Mouse (Mus musculus): ENCODE results near the gene Syce1.
A peak's percentile ranks its signal among the peaks of the same experiment; 100 is the strongest.

Gene Syce1

DNA sequence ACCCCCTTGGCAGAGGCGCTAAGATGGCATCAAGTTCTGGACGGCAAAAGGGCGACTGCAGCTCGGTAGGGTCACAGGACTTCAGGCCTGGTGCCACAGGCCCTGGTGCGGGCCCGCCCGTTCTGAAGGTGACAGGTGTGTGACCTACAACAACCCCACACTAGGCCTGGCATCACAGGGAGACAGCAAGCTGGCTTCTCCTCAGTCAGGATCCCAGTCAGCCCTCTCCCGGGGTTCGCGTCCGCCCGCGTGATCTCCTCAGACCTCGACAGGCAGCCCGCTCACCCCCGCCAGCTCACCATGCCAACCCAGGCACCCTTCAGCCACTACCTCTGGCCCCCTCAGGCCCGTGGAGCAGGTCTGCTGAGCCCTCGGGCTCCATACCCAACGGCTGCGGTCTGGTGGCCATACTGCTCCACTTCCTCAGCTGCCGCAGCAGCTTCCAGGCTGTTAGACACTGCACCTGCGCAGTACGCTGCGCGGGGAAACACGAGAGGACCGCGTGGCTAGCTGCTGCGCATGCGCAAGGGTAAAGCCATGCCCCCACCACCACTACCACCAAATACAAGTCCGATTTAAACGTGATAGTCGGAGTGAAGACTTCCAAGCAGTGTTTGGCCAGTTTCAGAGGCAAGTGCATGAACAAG, at the start of gene Syce1:
Syce1 (minus strand) TSS at position 447 of the 647 bp plus-strand sequence.
- DNase-seq (ENCODE audit: low spot score) = no peak

GRCm38 (mm10) chr7:140836243-140837115, 48.8 kb upstream of the Syce1 start:
- no peak for DNase-seq (ENCODE audit: low spot score)

DNA sequence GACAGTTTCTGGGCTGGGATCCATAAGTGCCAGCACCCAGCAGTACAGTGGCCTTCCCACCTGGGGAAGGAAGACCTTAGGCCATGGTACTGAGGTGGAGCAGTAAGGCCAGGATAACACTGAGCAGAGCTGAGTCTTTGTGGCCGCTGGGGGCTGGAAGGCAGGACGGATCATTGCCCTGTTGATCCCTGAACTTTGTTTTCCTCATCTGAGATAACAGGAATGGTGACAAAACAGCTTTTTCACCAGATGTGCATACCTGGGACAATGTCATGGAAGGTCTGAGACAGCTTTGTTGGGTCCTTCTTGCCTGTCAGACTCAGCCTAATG, 48.1 kb upstream of the Syce1 start:
- no peak for DNase-seq (ENCODE audit: low spot score)

DNA sequence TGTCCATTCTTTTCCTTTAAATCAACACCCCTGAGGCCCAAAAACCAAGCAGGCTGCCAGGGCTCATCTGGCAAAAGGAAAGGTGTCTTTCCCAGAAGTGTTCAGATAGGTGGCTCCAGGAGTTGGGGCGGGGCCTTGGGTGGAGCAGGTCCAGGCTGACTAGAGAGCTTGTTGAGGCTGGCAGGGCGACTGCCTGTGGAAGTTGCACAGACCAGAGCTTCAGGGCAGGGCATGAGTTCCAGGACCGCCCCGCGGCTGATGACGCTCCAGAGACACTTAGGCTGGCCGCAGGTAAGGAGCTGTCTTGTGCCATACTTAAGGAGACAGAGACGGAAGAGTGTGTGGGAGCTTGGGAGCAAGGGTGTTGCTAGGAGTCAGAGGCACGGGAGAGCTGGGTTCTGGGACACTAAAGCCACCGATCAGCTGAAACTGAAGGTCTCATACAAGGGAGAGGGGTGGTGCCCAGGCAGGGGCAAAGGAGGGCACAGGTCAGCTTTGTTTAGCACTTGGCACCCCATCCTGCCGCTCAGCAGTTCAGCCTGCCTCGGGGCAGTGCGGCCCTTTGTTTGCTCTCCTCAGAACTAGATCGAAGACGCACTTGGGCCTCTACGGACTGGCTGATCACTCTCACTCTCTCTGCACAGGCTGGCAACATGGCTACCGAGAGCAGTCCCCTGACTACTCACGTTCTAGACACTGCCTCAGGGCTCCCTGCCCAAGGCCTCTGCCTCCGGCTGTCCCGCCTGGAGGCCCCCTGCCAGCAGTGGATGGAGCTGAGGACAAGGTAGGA, 47.5 kb upstream of the Syce1 start, which contains the start of gene Urah:
Urah (plus strand) TSS at position 51 of the 790 bp plus-strand sequence.
- DNase-seq (ENCODE audit: low spot score) = no peak

GRCm38 (mm10) chr7:140833341-140833740, 45.7 kb upstream of the Syce1 start:
- no peak for DNase-seq (ENCODE audit: low spot score)

- DNase-seq (ENCODE audit: low spot score) = no peak
Observed at GRCm38 (mm10) chr7:140831447-140831846, 43.8 kb upstream of the Syce1 start.

DNA sequence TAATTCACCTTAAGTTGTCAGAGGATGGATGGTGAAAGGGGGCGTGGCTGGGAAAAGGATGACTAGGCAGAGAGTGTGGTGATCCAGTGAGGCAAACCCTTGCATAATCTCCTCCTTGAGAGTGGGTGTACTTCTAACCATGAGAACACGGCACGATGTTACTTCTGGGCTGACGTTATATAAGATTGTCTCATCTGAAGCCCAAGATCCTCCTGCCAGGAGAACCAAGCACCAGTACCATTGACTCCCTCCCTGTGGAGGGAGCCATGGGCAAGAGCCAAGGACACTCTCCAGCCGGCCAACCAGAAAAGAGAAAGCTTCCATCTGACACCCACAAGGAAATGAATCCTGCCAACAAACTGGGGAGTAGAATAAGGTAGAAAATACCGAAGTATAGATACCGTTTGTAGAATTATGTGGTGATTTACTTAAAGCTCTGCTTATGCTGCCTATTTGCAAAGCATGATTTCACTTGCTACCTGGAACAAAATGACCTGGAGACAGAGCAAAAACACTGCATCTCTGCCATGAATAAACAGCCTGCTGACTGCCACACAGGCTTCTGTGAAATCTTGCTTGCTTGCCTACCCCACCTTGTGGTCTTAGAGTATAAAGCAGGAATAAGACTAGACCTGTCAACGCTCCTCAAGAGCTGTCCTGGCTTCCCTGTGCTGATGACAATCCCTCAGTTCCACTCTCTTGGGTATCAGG, 40.7 kb upstream of the Syce1 start:
- peak; percentile 76 for DNase-seq (ENCODE audit: low spot score)

DNA sequence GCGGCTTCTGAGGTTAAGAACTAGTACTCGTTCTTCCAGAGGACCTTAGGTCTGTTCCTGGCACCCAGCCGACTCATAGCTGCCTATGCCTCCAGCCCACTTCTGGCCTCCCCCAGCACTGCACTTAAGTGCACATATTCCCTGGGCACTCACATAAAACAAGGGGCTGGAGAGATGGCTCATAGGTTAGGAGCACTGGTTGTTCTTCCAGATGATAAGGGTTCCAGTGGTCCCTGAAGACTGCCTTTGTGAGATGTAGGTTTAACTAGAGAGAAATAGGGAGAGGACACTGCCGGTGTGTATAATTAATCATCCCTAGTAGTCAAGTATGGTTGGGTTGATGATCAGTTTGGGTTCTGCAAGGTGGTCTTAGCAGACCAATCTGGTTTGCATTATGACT, 35.1 kb upstream of the Syce1 start:
- no peak for DNase-seq (ENCODE audit: low spot score)

DNA sequence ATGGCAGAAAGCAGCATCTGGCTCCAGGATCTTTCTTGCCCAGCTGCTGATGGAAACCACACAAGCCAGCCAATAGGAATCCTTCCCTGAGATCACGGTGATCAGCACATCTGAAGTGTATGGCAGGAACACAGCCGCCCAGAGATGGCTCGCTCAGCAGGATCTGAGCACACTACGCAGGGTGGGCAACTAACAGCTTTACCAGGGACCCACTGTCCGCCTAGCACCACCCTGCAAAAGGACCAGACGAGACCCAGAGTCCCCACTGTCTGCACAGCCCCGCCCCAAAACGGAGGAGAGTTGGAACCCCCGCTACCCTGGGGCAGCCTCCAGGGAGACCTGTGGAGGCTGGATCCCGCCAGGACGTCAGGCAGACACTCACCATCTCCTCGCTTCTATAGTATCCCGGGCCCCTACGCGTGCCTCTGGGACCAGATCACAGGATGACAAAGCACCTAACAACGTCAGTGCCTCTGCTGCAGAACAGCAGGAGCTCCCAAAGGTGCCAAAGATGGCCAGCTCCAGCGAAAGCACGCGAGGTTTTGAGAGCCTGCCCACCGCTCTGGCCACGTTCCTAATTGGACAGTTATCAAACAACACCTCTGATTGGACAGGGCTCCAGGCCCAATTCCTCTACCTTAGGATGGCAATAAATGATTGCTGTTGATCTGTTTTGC, 34.1 kb upstream of the Syce1 start, which contains the start of gene Zfp941:
Zfp941 (minus strand) TSS at position 526 of the 677 bp plus-strand sequence.
- peak; percentile 95 for DNase-seq (ENCODE audit: low spot score)

DNA sequence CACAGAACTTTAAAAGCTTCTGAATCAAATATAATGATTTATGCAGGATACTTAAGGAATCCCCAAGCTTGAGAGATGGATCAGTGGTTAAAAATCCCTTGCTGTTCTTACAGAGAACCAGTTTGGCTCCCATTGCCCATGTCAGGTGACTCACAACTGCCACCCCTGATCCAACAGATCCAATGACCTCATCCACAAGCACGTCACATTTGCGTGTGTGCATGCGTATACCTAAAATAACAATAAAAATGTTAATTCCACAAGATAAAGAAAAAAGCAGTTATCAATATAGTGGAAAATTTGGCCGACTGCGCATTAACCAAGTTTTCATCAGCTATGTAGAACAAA, 33.6 kb upstream of the Syce1 start:
- DNase-seq (ENCODE audit: low spot score) = no peak

GRCm38 (mm10) chr7:140820173-140820572, 32.5 kb upstream of the Syce1 start:
- DNase-seq (ENCODE audit: low spot score) = peak; percentile 22

DNA sequence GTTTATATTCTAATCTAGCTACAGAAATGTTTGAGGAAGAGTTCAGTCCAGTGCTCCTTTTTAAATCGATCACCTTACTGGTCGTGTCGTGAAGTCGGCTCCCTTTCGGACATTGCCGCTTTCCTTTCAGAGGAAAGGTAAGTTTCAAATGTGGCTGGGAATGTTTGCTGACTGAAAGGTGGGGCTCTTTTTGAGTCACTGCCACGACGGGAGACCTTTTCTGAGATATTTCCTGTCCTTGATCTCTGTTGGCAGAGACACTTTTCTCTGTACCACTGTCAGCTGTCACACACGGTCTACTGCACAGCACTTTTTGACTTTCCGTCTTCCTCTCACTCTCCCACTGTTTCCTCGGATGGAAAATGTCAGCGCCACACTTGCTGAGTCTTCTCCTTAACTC, 25.2 kb upstream of the Syce1 start:
- no peak for DNase-seq (ENCODE audit: low spot score)

GRCm38 (mm10) chr7:140811714-140812113, 24.1 kb upstream of the Syce1 start:
- no peak for DNase-seq (ENCODE audit: low spot score)

GRCm38 (mm10) chr7:140810496-140810895, 22.8 kb upstream of the Syce1 start:
- no peak for DNase-seq (ENCODE audit: low spot score)

- peak; percentile 37 for DNase-seq (ENCODE audit: low spot score)
Observed at GRCm38 (mm10) chr7:140805704-140806103, 18.1 kb upstream of the Syce1 start.

DNA sequence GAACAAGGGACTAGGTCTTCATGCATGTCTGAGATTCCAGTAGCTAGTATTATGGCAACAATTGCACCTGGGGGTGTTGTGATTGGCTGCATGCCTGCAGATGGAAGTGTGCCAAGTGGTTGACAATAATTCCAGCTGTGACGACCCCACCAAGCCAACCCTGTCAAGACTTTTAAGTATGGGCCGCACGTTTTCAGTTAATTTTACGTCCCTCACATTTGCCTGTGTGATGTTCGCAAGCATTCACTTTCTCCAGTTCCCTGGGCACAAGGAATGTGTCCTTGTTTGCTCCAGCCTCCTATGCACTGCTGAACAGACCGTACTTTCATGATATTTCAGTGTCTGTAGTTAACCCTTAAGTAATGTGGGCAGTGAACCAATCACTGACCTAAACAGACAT, 15.0 kb upstream of the Syce1 start:
- DNase-seq (ENCODE audit: low spot score) = no peak

DNA sequence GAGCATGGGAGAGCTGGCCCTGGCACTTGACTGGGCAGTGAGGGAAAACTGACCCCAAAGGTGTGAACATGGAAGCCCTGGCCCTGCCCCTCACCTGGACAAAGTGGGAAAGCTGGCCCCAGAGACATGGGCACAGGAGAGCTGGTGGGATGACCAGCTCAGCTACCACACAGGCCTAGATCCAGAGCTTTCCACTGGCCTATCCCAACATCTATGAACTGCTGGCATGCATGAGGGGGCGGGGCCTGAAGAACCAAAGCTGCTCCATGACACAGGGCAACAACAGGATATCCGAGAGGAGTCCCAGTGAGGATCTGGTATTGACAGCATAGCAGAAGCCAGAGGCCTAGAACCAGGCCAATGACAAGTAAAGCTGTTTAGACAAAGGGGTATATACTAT, 10.6 kb upstream of the Syce1 start:
- no peak for DNase-seq (ENCODE audit: low spot score)

- no peak for DNase-seq (ENCODE audit: low spot score)
Observed at GRCm38 (mm10) chr7:140797619-140798018, 10.0 kb upstream of the Syce1 start.

- no peak for DNase-seq (ENCODE audit: low spot score)
Observed at GRCm38 (mm10) chr7:140793541-140793940, 5.9 kb upstream of the Syce1 start.

DNA sequence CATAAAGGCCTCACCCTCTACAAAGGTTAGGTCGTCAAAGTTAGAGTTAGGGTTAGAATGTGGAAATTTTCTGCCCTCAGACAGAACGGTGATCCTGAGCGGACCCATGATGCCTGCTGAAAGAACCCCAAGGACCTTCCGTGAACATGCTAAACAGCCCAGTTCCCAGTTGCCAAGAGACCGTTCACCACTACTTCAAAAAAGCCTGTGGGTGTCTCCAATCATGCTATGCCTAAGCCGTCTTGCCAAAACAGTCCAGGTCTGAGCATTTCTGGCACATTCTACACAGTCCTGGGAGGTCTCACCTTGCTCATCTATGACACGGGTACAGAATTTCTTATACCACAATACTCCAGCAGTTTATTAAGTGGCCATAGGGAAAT, 392 bp upstream of the Syce1 start:
- no peak for DNase-seq (ENCODE audit: low spot score)

DNA sequence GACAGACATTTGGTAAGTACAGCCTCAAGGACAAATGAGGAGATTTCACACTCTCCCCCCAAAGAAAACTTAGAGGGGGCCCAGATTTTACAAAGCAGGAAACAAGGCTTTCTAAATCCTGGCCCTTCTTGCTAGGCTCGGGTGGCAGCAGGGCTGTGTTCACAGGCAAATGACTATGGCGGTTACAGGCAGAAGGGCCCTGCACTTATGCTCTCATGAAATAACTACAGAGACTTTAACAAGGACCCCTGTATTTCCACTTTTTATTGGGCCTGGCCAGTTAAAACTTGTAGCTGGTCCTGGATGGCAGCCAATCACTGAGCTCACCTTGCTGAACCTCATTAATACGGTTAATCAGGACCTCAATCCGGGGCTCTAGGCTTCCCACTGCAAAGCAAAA, 7.1 kb downstream of the Syce1 start:
- no peak for DNase-seq (ENCODE audit: low spot score)

Data from MN1 (cell line).